Mouse (Mus musculus): Measurements from ENCODE around the gene Gpr82.

GRCm38 (mm10) chrX:13700681-13701080, 39.5 kb downstream of the Gpr82 start:
- TF ChIP-seq KAT2A (IDR thresholded peaks at IDR 0.05; ENCODE audit: insufficient replicate concordance, low read length) (no peak), SIN3A (IDR thresholded peaks at IDR 0.05; ENCODE audit: low read length) (no peak), CTCF (conservative IDR thresholded peaks at IDR 0.05 in 1 of 2, IDR thresholded peaks at IDR 0.05 in 1 of 2; ENCODE audit: low read depth in 2 of 2, low read length in 2 of 2) (no peak), POLR2A (IDR thresholded peaks at IDR 0.05; ENCODE audit: low read depth, low read length) (no peak), E2F4 (IDR thresholded peaks at IDR 0.05; ENCODE audit: insufficient replicate concordance, low read depth, low read length) (no peak), MAX (IDR thresholded peaks at IDR 0.05; ENCODE audit: low read length) (no peak), UBTF (IDR thresholded peaks at IDR 0.05; ENCODE audit: low read depth, low read length) (no peak), ZC3H11A (IDR thresholded peaks at IDR 0.05; ENCODE audit: low read depth, low read length) (no peak), MAFK (IDR thresholded peaks at IDR 0.05; ENCODE audit: insufficient replicate concordance, low read length) (no peak), HCFC1 (IDR thresholded peaks at IDR 0.05; ENCODE audit: low read depth, low read length) (no peak), USF1 (IDR thresholded peaks at IDR 0.05; ENCODE audit: low read depth, low read length) (no peak), MEF2A (IDR thresholded peaks at IDR 0.05; ENCODE audit: borderline replicate concordance, low read depth, low read length) (no peak), POLR2AphosphoS2 (IDR thresholded peaks at IDR 0.05; ENCODE audit: low read depth, low read length) (no peak), ZMIZ1 (IDR thresholded peaks at IDR 0.05; ENCODE audit: low read depth, low read length) (no peak)

Data from CH12.LX (cell line).